Mouse (Mus musculus): ENCODE measurements around the gene Ptprj.

- TF ChIP-seq FLI1 (IDR thresholded peaks at IDR 0.05; ENCODE audit: low read length) = no peak
- no peak for TF ChIP-seq GATA1 (IDR thresholded peaks at IDR 0.05; ENCODE audit: borderline replicate concordance, low read length)
Measured at GRCm38 (mm10) chr2:90478531-90478930, 101.9 kb downstream of the Ptprj start.
